Mouse (Mus musculus) activated CD4-positive, CD25-positive, alpha-beta regulatory T cell, adult 4 months (primary cell): ENCODE results near the gene Sema4b. TPM values are rescaled to one million over a fixed set of nuclear protein-coding genes. Genes with fewer than 3 reads are reported as not detected.

Experiments used
- ATAC-seq: one replicate; pipeline ENCODE4 v1.8.0; 2017
- polyA plus RNA-seq, 2 experiments: library from polyadenylated mRNA; unstranded; fragments of 100-300 nt; shearing (Covaris generic); gene quantifications; one replicate each; pipeline ENCODE4 v1.2.1; 2017

Sema4b gene
- polyA plus RNA-seq, 2 experiments from 2014 or later: 16.5 to 26.1 TPM

DNA sequence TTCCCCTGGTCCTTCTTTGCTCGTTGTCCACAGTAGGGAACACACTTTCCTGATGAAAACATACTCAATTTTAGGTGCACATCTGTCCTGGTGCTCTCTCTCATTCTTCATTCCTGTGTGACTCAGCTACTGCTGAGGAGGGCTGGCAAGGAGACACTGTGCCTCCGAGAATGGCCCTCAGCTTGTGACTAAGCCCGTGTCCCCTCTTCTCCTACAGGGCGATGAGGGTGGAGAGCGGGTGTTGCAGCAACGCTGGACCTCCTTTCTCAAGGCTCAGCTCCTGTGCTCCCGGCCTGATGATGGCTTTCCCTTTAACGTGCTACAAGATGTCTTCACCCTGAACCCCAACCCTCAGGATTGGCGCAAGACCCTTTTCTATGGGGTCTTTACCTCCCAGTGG, 32.0 kb downstream of the Sema4b start:
- no peak for ATAC-seq

DNA sequence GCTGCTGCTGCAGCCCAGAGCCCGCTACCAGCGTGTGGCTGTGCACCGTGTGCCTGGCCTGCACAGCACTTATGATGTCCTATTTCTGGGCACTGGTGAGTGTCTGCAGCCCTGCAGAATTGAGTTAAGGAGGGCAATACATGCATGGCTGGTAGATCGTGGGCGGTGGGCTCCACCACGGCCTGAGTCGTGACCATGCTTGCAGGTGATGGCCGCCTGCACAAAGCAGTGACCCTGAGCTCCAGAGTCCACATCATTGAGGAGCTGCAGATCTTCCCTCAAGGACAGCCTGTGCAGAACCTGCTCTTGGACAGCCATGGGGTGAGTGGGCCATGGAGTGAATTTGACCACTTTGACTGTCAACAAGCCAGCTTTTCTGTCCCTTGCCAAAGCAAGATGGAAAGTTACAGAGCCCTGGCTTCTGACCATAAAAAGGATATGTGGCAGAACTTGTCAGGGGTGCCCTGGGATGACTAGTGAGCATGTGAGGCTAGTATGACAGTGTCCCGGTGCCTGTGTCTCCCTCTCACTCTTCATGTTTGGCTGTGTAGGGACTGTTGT, 33.7 kb downstream of the Sema4b start:
- no peak for ATAC-seq

DNA sequence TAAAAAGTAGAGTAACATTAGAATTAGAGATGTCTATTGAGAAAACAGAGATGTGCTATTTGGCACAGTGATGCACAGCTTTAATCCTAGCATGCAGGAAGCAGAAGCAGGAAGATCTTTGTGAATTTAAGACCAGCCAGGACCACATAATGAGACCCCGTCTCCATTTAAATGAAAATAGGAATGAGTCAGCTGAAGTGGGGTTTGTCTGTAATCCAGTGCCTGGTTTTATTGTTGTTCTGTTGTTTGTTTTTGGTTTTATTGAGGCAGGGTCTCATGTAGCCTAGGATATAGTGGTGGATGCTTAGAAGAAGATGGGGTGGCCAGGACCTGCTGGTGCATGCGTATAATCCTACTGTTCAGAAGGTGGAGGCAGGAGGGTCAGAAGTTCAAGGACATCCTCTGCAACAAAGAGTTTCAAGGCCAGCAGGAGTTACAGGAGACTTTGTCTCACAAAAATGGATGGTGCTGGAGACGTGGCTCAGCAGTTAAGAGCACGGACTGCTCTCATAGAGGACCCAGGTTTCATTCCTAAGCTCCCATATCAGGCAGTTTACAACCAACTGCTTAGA, 34.6 kb downstream of the Sema4b start:
- ATAC-seq: no peak

DNA sequence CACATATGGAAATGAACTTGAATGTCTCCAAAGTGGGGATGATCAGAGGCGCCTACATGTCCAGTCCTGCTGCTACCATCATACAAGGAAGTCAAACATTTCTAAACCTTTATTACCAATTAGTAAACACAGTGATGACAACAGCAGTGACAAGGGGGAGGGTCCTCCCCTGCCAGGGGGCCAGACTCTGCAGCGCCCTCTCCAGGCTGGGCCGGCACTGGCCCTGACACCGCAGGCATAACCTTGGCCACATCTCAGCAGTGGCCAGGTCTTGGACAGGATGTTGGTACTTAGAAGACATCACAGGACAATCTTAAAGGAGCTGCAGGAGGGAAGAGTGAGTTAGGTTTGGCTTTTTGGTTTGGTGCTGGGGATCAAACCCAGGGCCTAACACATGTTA, 40.4 kb downstream of the Sema4b start:
- no peak for ATAC-seq

DNA sequence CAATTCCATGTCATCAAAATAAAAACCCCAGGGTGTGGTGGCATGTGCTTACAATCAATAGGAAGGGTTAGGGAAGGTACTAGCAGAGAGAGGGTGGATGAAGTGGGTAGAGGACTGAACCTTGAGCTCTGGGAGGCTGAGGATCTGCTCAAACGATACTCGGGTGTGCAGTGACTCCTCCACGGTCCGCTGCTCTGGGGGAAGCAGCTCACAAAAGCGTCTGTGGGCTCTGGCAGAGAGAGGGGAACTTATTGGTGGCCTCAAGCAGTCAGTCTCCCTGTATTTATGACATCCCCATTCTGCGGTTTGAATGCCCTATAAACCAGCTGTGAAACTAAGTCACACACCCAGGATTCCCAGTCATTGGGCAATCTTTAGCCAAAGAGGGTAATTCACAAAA, 43.6 kb downstream of the Sema4b start:
- ATAC-seq: no peak

DNA sequence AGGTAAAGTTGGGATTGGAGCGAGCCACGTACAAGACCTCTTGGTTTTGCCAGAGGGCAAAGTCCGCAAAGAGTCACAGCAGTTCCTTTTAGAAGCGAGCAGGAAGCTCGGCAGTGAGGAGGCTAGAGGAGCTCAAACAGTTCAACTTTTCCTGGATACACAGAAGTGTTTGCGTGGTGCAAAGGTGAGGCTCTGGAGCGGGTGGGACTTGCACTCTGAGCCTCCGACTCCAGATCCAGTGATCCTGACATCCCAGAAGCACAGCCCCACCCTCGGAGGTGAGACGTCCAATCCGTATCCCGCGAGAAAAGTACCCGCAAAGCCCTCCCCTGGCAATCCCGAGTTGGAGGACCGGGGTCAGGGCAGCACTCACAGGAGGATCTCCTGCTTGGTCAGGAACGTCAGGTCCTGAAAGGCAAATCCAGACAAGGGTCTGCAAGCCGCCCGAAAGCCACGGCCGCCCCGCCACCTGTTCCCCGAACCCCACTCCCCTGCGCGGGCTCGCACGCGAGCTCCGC, 45.4 kb downstream of the Sema4b start:
- ATAC-seq: no peak

DNA sequence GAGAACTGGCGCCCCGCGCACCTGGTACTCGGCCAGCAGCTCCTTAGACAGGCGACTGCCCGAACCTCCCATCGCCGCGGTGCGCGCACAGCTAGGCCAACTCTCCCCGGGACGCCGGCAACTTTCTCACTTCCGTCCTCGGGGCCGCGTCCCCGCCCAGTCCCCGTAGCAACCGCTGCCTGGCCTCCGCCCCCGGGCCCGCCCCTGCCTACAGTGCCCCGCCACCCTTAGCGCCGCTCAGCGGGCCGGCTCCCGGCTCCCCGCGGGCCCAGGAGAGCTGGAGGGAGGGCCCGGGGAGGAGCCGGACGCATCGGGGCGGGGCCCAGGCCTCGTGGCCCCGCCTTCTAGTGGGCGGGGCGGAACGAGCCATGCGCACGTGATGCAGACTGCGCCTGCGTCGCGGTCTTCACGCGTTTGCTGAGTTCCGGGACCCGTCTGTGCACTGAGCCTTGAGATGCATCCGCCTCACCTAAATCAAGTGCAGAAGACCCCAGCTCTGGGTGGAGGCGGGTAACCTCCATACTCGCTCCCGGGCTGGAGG, 45.9 kb downstream of the Sema4b start, which contains the start of the genes Cib1 and Gdpgp1:
Cib1 (minus strand) TSS at position 325 of the 541 bp plus-strand sequence.
Gdpgp1 (plus strand) TSS at position 377 of the 541 bp plus-strand sequence.
- ATAC-seq: peak; percentile 92

DNA sequence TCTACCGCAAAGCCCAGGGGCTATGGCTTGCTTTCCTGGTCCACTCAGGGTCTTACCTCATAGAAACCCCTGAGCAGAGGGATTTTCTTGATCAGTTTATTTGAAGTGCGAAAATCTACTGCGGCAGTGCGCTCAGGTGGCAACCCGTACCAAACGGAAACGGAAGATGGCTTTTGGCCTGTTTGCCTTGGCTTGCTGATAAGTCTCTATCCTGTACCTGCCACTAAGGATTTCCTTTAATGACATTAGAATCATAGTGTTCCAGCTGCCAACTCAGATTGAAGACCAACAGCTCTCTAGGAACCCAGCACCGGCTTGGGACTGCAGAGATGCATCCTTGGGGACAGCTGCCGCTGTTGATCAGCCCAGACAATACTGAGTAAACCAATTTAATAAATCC, 47.2 kb downstream of the Sema4b start:
- no peak for ATAC-seq

DNA sequence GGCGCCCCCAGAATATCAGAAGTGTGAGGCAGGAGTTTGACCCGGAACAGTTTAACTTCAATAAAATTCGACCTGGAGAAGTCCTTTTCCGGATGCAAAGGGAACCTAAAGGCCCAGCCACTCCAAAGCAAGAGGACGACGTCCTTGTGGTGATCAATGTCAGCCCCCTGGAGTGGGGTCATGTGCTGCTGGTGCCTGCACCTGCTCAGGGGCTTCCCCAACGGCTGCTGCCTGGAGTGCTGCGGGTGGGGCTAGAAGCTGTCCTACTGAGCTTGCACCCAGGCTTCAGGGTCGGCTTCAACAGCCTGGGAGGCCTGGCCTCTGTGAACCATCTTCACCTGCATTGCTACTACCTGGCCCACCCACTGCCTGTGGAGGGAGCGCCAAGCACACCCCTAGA, 51.9 kb downstream of the Sema4b start:
- ATAC-seq: no peak

DNA sequence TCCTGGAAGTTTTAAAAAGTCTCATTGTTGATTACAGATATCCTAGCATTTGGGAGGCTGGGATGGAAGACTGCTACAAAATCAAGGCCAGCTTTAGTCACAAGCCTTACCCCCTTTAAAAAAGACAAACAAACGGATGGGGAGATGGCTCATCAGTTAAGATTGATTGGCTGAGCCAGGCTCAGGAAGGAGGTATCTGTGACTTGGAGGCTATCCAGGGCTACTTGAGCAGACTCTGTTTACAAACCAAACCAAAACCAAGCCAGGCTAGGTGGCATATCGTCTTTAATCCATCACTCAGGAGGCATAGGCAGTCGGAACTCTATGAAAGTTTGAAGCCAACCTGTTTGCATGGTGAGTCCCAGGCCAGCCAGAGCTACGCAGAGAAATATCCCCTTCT, 55.0 kb downstream of the Sema4b start:
- ATAC-seq: no peak

DNA sequence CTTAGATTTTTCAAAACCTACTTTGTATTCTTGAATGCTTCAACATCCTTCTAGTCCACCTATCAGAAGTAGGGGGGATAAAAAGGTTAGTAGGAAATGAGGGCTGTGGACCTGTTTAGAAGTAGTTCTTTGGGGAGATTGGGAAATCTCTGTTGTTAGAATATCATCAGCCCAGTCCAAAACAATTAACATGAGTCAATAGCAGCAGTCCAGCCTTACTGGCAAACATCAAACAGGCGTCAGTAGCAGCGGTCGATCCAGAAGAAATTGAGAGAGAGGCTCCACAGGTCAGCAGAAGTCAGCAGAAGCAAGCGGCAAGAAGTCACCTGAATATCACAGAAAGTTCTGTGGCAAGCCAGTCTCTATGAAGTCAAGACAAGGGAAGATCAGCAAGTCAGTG, 58.2 kb downstream of the Sema4b start:
- ATAC-seq: no peak

DNA sequence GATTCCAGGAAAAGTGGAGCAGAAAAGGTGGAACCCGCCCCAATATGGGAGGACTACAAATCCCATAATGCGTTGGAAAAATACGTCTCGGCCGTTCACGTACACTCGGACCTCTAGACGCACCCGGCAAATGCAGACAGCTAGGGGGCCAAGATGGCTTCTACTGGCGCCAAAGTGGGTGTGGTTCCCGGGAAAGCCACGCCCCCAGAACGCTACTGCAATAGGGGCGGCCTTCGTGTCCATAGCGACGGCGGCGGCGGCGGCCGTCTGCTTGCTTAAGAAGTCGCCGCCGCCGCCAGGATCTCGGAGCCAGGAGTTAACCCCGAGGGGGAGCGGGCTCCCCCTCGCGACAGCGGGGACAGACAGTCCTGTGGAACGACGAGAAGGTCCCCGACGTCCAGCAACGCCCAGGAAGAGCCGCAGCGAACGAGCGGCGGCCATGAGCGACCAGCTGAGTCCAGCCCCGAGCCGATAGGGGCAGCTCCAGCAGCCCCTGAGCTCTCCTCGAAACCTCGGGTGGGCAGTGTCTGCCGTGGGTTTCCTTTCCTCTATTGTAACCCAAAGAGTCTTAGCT, 59.6 kb downstream of the Sema4b start, which contains the start of gene Ttll13:
Ttll13 (plus strand) TSS at position 229 of the 574 bp plus-strand sequence.
- ATAC-seq: peak; percentile 97

DNA sequence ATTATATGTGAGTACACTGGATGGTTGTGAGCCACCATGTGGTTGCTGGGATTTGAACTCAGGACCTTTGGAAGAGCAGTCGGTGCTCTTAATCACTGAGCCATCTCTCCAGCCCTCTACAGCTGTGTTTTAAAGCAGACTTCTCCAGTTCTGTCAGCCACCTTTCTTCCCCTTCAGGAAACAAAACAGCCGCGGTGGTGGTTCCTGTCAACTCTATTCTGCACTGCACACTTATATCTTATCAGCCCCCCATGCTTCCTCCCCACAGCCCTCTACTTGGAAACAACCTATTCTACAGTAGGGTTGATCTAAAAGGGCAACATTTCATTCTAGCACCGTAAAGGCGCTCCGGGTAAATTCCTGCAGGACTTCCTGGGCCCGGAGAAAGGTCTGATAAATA, 60.2 kb downstream of the Sema4b start:
- no peak for ATAC-seq

DNA sequence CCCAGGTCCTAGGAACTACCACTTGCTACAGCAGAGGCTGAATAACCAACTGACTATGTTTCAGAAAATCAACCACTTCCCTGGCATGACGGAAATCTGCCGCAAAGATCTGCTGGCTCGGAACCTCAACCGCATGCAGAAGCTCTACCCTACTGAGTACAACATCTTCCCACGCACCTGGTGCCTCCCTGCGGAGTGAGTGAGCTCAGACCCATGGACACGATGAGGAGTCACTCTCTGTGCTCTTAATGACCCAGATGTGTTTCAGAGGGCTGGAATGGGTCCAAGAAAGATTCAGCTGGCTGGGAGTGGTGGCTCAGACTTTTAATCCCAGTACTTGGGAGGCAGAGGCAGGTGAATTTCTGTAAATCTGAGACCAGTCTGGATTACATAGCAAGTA, 65.8 kb downstream of the Sema4b start:
- no peak for ATAC-seq

DNA sequence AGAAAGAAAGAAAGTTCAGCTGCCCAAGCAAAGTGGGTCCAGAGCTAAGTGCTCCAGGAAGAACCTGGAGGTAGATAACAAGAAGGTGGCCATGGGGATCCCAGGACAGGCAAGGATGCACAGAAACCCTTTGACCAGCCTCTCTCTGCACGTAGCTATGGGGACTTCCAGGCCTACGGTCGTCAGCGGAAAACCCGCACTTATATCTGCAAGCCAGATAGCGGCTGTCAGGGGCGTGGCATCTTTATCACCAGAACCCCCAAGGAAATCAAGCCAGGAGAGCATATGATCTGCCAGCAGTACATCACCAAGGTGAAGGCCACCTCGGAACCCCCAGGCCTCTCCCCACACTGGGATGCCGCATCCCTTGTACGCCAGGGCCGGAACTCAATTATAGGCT, 66.2 kb downstream of the Sema4b start:
- ATAC-seq: no peak

DNA sequence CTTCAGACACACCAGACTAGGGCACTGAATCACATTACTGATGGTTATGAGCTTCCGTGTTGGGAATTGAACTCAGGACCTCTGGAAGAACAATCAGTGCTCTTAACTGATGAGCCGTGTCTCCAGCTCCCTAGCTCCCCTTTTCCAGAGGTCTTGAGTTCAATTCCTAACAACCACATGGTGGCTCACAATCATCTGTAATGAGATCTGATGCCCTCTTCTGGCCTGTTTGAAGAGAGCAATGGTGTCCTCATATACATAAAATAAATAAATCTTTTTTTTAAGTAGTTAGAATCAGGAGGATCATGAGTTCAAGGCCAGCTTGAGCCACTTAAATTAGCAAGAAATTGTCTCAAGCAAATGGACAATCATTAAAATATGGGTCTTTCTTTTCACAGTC, 69.3 kb downstream of the Sema4b start:
- no peak for ATAC-seq

DNA sequence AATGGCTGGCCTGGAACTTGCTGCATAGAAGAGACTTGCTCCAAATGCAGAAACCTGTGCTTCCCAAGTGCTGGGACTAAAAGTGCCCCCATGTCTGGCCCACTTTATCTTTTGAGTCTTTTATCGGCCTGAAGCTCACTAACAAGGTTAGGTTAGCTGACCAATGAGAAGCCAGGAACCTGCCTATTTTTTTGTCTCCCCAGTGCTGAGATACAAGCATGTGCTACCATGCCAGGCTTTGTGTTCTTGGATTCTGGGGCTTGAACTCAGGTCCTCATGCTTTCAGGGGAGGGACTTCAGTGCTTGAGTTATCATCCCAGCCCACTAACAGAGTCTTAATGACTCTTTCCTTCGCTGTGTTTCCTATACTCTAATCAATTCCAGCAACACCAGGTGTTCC, 71.1 kb downstream of the Sema4b start:
- ATAC-seq: no peak

DNA sequence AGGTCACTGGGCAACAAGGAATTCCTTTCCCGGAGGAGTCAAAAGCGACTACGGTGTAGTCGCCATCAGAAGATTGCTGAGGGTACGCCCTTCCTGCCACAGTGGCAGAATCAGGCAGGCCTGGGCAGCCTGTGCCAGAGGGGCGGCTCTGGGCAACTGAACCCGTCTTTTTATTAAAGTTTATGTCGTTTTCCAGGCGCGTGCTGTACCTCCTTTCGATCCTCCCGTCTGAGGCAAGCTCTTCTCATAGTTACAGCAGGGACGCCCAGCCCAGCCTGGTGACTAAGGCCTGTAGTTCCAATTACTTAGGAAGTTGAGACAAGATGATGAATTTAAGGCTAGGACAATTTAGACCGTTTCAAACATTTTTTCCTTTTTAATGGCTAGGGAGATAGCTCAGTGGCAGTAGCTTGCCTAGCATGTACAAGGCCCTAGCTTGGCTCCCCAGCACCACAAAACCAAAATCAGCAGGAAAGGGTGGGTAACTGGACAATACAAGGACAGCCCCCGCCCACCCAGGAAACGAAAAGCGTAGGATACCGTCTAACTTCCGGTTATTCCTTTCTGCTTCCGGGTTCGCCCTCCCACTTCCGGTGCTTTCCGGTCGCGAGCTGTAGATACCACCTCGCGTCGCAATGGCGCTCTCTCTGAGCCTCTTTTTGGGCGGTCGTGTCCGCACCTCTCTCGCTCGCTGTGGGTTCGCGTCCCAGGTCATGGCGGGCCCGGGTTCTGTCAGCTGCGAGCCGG, 74.2 kb downstream of the Sema4b start, which contains the start of gene Ngrn:
Ngrn (plus strand) TSS at position 591 of the 747 bp plus-strand sequence.
- peak; percentile 95 for ATAC-seq

DNA sequence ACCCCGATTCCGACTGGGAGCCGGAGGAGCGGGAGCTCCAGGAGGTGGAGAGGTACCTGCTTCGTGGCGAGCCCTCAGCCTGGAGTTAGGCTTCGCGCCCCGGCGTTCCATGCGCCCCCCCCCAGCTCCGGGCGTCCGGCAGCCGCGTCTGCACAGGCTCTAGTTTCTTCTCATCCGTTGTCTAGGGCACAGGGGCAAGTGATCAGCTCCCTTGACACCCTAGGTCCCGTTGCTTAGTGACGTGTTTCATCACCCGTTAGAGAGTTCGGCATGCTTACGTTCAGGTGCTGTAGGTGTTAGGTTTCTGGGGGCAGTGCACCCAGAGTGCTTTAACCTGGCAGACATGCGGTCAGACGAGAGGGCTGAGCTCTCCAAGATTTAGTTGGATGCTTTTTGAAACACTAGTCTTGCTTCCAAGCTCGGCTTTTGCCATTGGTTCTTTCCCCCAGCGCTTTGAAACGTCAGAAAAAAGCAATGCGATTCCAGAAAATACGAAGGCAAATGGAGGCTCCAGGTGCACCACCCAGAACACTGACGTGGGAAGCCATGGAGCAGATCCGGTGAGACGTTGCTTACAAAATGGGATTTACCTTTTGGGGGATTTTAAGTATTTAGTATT, 74.8 kb downstream of the Sema4b start:
- peak; percentile 56 for ATAC-seq

DNA sequence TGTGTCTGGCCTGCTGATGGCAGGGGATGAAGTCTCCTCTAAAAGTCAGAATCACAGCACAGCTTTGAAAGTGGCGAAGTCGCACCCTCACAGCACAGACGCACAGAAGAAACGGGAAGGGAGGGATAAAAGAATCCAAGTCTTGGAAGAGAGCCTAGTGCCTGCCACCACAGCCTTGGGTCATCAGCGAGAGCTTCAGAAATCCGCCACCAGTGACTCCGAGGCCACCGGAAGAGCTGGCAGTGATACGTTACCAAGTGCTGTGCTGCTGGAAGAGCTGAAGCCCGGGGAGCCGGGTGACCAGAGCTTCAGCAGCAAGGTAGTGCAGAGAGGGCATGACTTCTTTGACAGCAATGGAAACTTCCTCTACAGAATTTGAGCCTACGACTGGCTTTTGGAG, 78.0 kb downstream of the Sema4b start:
- ATAC-seq: no peak

DNA sequence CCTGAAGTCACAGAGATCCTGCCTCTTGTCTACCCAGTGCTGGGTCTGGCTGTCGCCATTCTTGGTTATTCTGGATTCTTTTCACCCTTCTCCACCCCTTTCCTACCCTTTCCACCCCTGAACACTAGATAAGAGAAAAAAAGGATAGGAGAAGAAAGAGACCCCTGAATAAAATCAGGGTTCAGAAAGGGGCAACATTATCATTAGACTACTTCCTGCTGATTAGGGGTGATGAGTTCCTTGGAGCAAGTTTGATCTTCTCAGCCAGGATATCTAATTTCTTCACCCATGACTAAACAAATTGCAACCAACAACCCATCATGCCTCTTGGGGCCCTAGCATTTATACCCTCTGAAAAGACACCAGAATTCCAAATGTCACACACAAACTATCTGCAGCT, 81.1 kb downstream of the Sema4b start:
- no peak for ATAC-seq

DNA sequence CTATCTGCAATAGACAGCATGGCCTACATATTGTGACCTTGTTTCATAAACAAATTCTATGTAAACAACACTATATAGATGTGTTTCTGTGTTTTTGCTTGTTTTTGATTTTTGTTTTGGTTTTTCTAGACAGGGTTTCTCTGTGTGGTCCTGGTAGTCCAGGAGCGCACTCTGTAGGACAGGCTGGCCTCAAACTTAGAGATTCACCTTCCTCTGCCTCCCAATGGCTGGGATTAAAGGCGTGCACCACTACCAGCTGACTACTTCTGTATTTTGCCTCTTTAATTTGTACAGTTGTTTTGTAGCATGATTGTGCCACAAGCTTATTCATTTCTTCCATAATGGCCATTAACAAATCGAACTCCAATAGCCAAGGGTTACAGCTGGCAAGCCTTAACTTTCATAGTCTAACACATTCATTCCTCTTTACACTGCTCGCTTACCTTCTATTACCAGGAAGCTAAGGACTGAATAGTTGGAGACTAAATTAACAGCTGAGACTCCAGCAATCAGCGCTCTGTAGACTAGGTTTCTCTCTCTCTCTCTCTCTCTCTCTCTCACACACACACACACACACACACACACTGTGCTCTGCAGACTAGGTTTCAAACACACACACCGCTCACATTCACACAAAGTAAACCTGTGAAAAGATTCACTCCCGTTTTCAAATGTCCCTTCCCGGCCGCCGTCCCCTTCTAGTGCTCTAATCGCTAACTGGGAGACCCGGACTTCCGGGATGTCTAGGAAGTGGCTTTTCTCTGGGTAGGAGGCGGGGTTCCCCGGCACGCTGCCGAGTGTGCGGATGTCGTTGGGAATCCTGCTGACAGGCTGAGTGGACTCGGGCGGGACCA, 82.5 kb downstream of the Sema4b start, which contains the start of gene Vps33b:
Vps33b (plus strand) TSS at position 753 of the 854 bp plus-strand sequence.
- ATAC-seq: peak; percentile 97
